Mouse (Mus musculus) kidney, adult 9 months (tissue): ENCODE results near the gene 1500015O10Rik.
A peak's percentile ranks its signal among the peaks of the same experiment; 100 is the strongest.

Experiments
- DNase-seq: peaks from one replicate; pipeline ENCODE4 v3.0.0; 2022

Gene 1500015O10Rik

GRCm38 (mm10) chr1:43730491-43730924 is at the start of gene 1500015O10Rik:
TSS of gene 1500015O10Rik (plus strand) at chr1:43730602.
- peak; percentile 41 for DNase-seq

DNA sequence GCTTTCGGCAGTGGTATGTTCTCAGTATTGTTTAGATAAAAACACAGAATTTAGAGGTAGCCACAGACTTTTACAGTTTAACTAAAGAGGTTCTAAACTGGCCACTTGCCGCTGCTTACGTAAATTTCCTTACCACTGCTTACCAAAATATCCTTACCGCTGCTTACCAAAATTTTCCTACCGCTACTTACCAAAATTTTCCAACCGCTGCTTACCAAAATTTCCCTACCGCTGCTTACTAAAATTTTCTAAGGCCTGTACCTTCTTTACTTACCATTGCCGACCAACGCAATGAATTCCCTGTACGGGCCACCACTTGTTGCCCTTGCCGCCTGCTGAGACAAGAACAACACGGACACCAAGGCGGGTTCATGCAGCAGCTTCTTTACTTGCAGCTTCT is 40.4 kb upstream of the 1500015O10Rik start:
- no peak for DNase-seq

GRCm38 (mm10) chr1:43690507-43690906 is 39.9 kb upstream of the 1500015O10Rik start:
- DNase-seq, result no peak

DNA sequence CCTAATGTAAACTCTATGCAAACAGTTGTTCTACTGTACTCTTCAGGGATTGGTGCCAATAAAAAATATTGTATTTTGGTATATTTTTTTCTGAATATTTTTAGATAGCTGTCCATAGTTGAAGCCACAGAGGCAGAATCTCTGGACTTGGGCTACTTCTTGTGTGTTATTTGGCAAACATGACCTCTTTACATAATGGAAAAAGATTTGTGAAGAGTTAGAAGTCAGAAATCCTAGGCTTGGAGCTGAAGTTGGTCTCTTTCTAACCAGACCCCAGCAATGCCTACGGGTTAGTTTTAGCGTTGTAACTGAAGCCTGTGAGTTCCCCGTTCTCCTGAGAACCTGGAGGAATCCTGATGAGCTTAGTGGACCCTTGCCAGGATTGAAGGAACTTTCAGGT is 36.3 kb upstream of the 1500015O10Rik start:
- DNase-seq, result no peak

DNA sequence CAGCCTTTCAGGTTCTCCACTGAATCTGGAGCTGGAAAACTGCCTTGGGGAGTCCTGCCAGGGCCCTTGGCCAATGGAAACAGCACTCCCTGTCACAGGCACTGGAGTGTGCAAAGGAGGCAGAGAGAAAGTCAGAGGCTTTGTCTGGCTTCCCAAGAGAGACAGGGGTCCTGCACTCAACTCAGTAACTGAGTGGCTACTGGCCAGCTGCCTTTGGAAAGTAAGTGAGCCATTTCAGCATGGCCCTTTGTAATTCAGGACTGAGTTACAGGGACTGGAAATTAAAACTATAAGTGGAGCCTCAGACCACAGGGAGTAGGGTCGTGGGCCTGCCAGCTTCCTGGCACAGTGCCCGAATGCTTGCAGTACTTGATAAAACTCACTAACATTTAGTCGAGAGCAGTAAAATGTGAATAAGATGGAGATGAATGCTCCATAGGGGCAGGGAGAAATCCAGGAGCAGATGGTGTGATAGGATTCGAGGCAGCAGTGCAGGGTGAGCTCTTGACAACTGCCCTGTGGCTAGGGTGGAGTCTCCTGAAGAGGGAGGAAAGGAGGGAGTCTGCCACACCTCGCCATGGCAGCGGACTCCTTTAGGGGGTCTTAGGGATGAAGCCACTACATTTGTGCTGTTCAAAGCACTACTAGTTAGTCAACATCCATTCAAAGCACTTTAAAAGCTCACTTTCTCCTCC is 35.4 kb upstream of the 1500015O10Rik start:
- DNase-seq, result peak; percentile 80

DNA sequence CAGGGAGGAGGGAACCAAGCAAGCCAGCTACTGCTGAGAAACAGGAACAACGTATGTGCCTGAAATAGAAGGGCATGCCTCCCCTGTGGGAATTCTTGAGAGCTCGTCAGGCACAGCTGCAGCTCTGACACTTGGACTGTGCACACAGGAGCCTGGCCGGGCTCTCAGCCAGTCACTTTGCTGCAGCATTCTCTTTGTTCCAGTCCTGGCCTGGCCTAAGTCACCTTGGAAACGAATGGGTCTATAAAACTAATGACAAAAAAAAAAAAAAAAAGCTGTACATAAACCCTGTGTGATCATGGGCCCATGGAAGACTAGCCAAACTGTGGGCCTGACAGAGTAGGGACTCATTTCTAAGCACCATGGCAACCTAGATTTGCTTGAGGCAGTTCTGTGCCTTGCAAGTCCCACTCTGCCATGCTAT is 31.8 kb upstream of the 1500015O10Rik start:
- DNase-seq, result peak; percentile 17

DNA sequence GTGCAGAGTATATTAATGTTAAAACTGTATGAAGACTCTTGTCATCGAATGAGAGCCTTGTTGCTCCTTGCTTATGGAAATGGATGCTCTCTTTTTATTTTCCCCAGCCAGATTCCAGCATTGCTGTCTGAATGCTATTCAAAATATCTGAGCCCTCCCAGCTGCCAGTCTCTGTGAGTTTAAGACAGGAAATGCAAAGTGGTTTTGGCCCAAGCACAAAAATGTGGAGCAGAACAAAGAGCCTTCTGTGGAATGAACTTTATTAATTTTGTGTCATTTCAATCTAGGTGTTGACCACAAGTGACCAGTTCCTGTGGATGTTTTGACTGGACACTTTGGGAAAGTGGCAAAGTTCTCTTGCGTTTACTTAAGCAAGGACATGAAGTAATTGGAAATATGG is 15.6 kb upstream of the 1500015O10Rik start:
- peak; percentile 33 for DNase-seq

- no peak for DNase-seq
Measured at GRCm38 (mm10) chr1:43717967-43718366, 12.4 kb upstream of the 1500015O10Rik start.

DNA sequence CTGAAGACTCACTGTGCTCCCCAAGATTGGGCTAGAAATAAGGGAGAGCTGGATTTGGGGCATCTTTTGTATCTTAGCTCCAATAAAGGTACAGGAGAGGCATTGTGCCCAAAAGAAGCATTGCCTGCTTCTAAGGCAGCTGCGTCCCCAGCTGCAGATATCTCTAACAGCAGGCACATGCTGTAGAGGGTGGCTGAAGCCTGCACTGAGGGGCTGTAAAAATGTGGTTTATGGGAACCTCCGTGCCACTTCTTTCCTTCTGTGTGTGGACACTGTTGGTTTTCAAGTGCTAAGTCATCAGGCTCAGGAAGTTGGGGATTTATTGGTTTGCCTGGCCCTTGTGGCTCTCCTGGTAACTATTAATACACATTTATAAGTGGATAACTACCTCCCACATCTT is 11.6 kb upstream of the 1500015O10Rik start:
- no peak for DNase-seq

DNA sequence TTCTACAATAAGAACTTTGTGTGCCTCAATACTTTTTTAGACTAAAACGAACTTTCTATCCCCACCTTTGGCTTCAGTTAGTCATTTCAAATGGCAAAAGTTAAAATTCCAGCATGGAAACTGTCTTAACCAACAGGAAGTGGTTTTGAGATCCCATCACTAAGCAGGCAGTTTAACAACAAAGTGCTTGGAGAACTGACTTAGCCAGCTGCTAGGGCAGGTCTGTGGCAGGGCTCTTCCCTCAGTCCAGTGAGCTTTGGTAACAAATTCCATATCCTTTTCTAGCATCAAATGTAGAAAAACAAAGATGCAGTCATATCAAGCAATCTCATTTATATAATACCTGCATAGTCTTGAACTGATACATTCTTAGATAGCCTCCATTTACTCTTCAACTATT is 7.9 kb upstream of the 1500015O10Rik start:
- DNase-seq, result no peak

- no peak for DNase-seq
Measured at GRCm38 (mm10) chr1:43732100-43732499, 1.7 kb downstream of the 1500015O10Rik start.

DNA sequence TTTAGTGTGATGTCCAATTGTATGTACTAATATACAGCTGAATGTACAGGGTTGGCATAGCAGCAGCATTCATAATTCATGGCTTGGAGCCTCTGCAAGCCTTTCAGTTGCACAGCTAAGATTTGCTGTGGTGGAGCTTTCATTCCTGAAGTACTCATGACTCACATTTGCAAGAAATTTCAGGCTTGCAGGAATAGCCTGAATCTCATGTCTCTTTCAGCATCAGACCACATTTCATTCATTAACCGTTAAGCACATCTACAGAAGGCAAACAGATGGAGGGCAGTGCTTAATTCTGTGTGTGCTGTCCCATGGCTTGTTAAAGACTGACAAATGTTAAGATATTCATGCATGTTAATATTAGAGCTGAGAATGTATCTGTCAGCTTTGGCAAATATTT is 2.3 kb downstream of the 1500015O10Rik start:
- no peak for DNase-seq

GRCm38 (mm10) chr1:43737812-43738518 is 7.6 kb downstream of the 1500015O10Rik start:
- DNase-seq, result peak; percentile 68

DNA sequence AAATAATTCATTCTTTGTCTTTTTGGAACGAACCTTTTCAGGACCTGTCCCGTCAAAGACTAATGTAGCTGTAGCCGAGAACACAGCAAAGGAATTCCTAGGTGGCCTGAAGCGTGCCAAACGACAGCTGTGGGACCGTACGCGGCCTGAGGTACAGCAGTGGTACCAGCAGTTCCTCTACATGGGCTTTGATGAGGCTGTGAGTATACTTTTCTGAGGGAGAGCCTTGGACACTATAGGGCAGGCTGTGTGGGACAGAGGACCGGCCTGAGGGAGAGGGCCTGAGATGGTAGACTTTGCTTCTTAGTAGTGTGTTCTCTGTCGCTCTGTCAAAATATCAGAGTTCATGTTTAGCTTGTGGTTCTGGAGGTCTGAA is 8.1 kb downstream of the 1500015O10Rik start:
- DNase-seq, result no peak

- DNase-seq, result no peak
Measured at GRCm38 (mm10) chr1:43754448-43755312, 24.3 kb downstream of the 1500015O10Rik start.

- peak; percentile 13 for DNase-seq
Measured at GRCm38 (mm10) chr1:43760085-43760484, 29.7 kb downstream of the 1500015O10Rik start.

DNA sequence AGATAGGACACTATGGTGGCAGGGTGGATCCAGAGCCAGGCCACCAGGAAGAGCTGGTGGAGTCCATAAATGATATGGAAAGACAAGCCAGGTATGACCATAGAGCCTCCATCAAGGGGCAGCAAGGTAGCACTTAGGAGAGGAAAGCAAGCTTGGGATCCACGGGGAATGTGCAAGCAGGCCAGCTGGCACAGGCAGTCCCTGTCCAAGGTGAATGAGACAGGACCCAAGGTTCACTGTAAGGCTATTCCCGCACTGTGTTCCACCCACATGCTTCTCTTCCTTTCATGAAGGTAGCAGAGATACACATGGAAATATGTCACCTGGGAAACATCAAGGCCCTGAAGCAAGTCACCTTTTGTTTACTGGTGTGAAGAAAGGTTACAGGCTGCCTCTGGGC is 34.1 kb downstream of the 1500015O10Rik start:
- DNase-seq, result no peak

DNA sequence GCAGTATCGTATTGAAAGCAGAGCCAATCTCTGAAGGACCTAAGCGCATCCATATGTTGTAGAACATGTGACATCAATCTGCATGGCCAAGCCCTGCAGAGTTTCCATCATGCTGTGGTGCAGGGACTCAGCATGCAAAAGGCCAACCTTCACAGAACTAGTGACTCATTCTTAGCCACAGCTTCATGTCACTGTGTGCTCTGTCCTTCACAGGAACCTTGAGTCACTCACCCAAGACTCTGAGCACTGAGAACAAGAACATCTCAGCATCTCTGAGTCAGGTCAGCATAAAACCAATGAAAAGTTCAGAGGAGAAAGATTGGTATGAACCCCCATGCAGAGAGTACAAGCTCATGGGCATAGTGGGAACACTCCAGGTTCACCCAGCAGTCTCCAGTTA is 35.9 kb downstream of the 1500015O10Rik start:
- DNase-seq, result no peak

- no peak for DNase-seq
Measured at GRCm38 (mm10) chr1:43768385-43768990, 38.1 kb downstream of the 1500015O10Rik start.

GRCm38 (mm10) chr1:43769348-43769747 is 38.9 kb downstream of the 1500015O10Rik start:
- no peak for DNase-seq

GRCm38 (mm10) chr1:43770032-43770431 is 39.6 kb downstream of the 1500015O10Rik start:
- DNase-seq, result no peak

GRCm38 (mm10) chr1:43772694-43773093 is 42.3 kb downstream of the 1500015O10Rik start:
- no peak for DNase-seq

- DNase-seq, result no peak
Measured at GRCm38 (mm10) chr1:43774126-43774525, 43.7 kb downstream of the 1500015O10Rik start.
